ENCODE assay signal across 16 mouse cellular contexts in genomic region chr6:54851778-54852177, GRCm38 (mm10). TPM values are rescaled to one million over a fixed set of nuclear protein-coding genes. Genes with fewer than 3 reads are reported as not detected.
DNase-seq lines count a peak whose midpoint lies in the region; ATAC-seq lines count a peak whose summit lies in the region.
"Had no signal": no experiment of that assay in that cellular context is flagged by ENCODE, and none has a peak within 500 bp of the region (broad histone marks: within the 10 kb centered on the region; RNA-seq: fewer than 3 reads in every experiment).

No protein-coding gene starts in this region.

- H3K9ac ChIP-seq in heart, embryonic 13.5 days, result peak overlapping the region; percentile 41; the same call in 1 of the 2 replicates
- H3K9ac ChIP-seq in liver, embryonic 13.5 days, result no peak overlapping the region
- H3K9ac ChIP-seq: hindbrain, embryonic 13.5 days; limb, embryonic 13.5 days had no signal

- no peaks in the 10 kb centered on the region for H3K27me3 ChIP-seq in heart, embryonic 13.5 days (replicated peaks)
- H3K27me3 ChIP-seq in liver, embryonic 13.5 days, result no peaks in the 10 kb centered on the region
- H3K27me3 ChIP-seq: hindbrain, embryonic 13.5 days; limb, embryonic 13.5 days had no signal

- 35% methylated on average over 4 of the region's 4 CpGs for WGBS in heart, embryonic 13.5 days
- WGBS in liver, embryonic 13.5 days (ENCODE audit: insufficient replicate concordance), result 15% methylated on average over 4 of the region's 4 CpGs

- peak overlapping the region; percentile 42 for H3K4me2 ChIP-seq in heart, embryonic 13.5 days
- peak overlapping the region; percentile 49 for H3K4me2 ChIP-seq in liver, embryonic 13.5 days
- H3K4me2 ChIP-seq: hindbrain, embryonic 13.5 days; limb, embryonic 13.5 days had no signal

- H3K4me3 ChIP-seq in heart, embryonic 13.5 days, result no peak overlapping the region
- H3K4me3 ChIP-seq in liver, embryonic 13.5 days (replicated peaks), result no peak overlapping the region
- H3K4me3 ChIP-seq: hindbrain, embryonic 13.5 days; limb, embryonic 13.5 days had no signal

- no peak for ATAC-seq in heart, embryonic 13.5 days (ENCODE audit: extremely low read depth, insufficient number of reproducible peaks, low FRiP score, low TSS enrichment)
- ATAC-seq in common myeloid progenitor, adult 5-6 weeks (replicated peaks; ENCODE audit: low read depth, poor library complexity, severe bottlenecking), result peak; percentile 57
- peak; percentile 90 for ATAC-seq in liver, embryonic 13.5 days (ENCODE audit: low read depth)
- ATAC-seq in erythroblast, adult 5-6 weeks (replicated peaks; ENCODE audit: low FRiP score, poor library complexity, severe bottlenecking), result no peak

- DNase-seq in heart, adult 8-10 months (ENCODE audit: low spot score), result no peak
- DNase-seq in ES-CJ7 (ENCODE audit: low read depth, low spot score), result peak; percentile 57
- DNase-seq in liver, embryonic 13.5 days, result peak; percentile 53
- no peak for DNase-seq in adrenal gland, adult 2 months
- no peak for DNase-seq in kidney, adult 8-10 months
- DNase-seq: cerebellum, adult 18-20 months; lung, postnatal 14 days; midbrain, embryonic 14.5 days; retina, postnatal 1 day; spleen, adult 18-20 months had no signal

- peak overlapping the region; percentile 56 for H3K27ac ChIP-seq in heart, embryonic 13.5 days (replicated peaks)
- peak overlapping the region; percentile 21; the same call in 1 of the 2 replicates for H3K27ac ChIP-seq in liver, embryonic 13.5 days
- H3K27ac ChIP-seq: hindbrain, embryonic 13.5 days; kidney, postnatal 0 days; limb, embryonic 13.5 days had no signal

- no peaks in the 10 kb centered on the region for H3K36me3 ChIP-seq in heart, embryonic 13.5 days
- H3K36me3 ChIP-seq in liver, embryonic 13.5 days, result no peaks in the 10 kb centered on the region
- H3K36me3 ChIP-seq: hindbrain, embryonic 13.5 days; limb, embryonic 13.5 days had no signal

- H3K9me3 ChIP-seq in heart, embryonic 13.5 days, result no peaks in the 10 kb centered on the region
- no peaks in the 10 kb centered on the region for H3K9me3 ChIP-seq in liver, embryonic 13.5 days (replicated peaks)
- H3K9me3 ChIP-seq: hindbrain, embryonic 13.5 days; limb, embryonic 13.5 days had no signal

- peaks cover 62% of the 10 kb centered on the region for H3K4me1 ChIP-seq in heart, embryonic 13.5 days
- peaks cover 73% of the 10 kb centered on the region for H3K4me1 ChIP-seq in liver, embryonic 13.5 days (replicated peaks)

RNA-seq across cellular contexts. Expression of gene Znrf2, which starts 35.1 kb away (rescaled TPM):
- polyA plus RNA-seq in heart, embryonic 13.5 days (2015; fragmentation: Nextera tagmentation; extraction: Ambion mirVana), result 2.2 and 2.4 TPM in 2 replicates
- 10 to 100 TPM; 18.0 to 23.9 (median 19.8) TPM for total RNA-seq in heart, adult 8-10 months (2022)
- 51.6 and 62.5 TPM in 2 replicates for total RNA-seq in common myeloid progenitor, adult 5-6 weeks (2017)
- polyA plus RNA-seq in liver, embryonic 13.5 days (2015; fragmentation: Nextera tagmentation; extraction: Ambion mirVana), result 2.4 and 2.7 TPM in 2 replicates
- total RNA-seq in erythroblast, adult 5-6 weeks (2015; ENCODE audit: low replicate concordance), result 14.4 and 19.4 TPM in 2 replicates
- 11.4 and 16.2 TPM in 2 replicates for total RNA-seq in erythroblast, adult 5-6 weeks (2017; ENCODE audit: low replicate concordance)
- total RNA-seq in adrenal gland, adult 2 months (2021), result 10 to 100 TPM; 39.2 to 54.0 TPM
- 75.3 and 107 TPM in 2 replicates for polyA plus RNA-seq in adrenal gland, adult 2 months (2012; rRNA removed)

Comparison
In these comparisons a context has a peak if more than half of its experiments do, and no peak if none do; other contexts are left out.
1. ATAC-seq: peak in common myeloid progenitor, adult 5-6 weeks (single experiment) and liver, embryonic 13.5 days (single experiment); none in heart, embryonic 13.5 days (single experiment) and erythroblast, adult 5-6 weeks (single experiment).
2. DNase-seq: peak in ES-CJ7 (single experiment) and liver, embryonic 13.5 days (single experiment); none in heart, adult 8-10 months (single experiment), adrenal gland, adult 2 months (single experiment) and kidney, adult 8-10 months (0 of 2).